Mouse (Mus musculus) embryonic facial prominence, embryonic 12.5 days (tissue): ENCODE results near the gene Pou4f1. TPM values are rescaled to one million over a fixed set of nuclear protein-coding genes. Genes with fewer than 3 reads are reported as not detected.

Source experiments
- ATAC-seq: fragments of 200-750 bp; cut with Nextera tagmentation; 2 replicates; pipeline ENCODE4 v1.8.0; 2017; ENCODE audit not compliant: insufficient number of reproducible peaks, insufficient read depth, low FRiP score, low TSS enrichment
- H3K27ac ChIP-seq: fragments of 300-500 bp; sonication (generic); 2 replicates; pipeline ENCODE4 v1.5.1; 2016; ENCODE audit warnings: mild to moderate bottlenecking
- H3K27me3 ChIP-seq: fragments of 300-500 bp; sonication (generic); 2 replicates; pipeline ENCODE4 v1.6.1; 2016; ENCODE audit warnings: mild to moderate bottlenecking, moderate library complexity
- H3K36me3 ChIP-seq: fragments of 300-500 bp; sonication (generic); 2 replicates; pipeline ENCODE4 v1.6.1; 2016; ENCODE audit warnings: mild to moderate bottlenecking
- H3K4me1 ChIP-seq: fragments of 300-500 bp; sonication (generic); 2 replicates; pipeline ENCODE4 v1.6.1; 2016
- H3K4me2 ChIP-seq: fragments of 300-500 bp; sonication (generic); replicated peaks from 2 replicates; pipeline ENCODE4 v1.6.1; 2016; ENCODE audit warnings: mild to moderate bottlenecking, moderate library complexity
- H3K4me3 ChIP-seq: fragments of 300-500 bp; sonication (generic); 2 replicates; pipeline ENCODE4 v1.5.1; 2016; ENCODE audit warnings: mild to moderate bottlenecking
- H3K9ac ChIP-seq: fragments of 300-500 bp; sonication (generic); 2 replicates; pipeline ENCODE4 v1.6.1; 2016; ENCODE audit warnings: mild to moderate bottlenecking, moderate library complexity
- H3K9me3 ChIP-seq: fragments of 300-500 bp; sonication (generic); 2 replicates; pipeline ENCODE4 v1.6.1; 2016; ENCODE audit warnings: mild to moderate bottlenecking, moderate library complexity
- WGBS: fragments of 180-500 bp; shearing (Covaris S2); methylation state at CpG from one replicate; pipeline ENCODE4 v1.1.7; 2016; 5-methylcytosine and 5-hydroxymethylcytosine counted together
- polyA plus RNA-seq: library from polyadenylated mRNA; unstranded; fragments of >200 nt; fragmentation: Nextera tagmentation; extraction: Ambion mirVana; gene quantifications from 2 replicates; pipeline ENCODE4 v1.2.1, GENCODE M21; 2016

The Pou4f1 gene
- polyA plus RNA-seq, 1 experiment from 2014 or later = 15.9 TPM

- no peak for ATAC-seq
- Histone ChIP-seq H3K4me3 (no peak overlapping the region), H3K27ac (no peak overlapping the region), H3K4me1 (no peaks in the 10 kb centered on the region), H3K36me3 (no peaks in the 10 kb centered on the region), H3K9me3 (no peaks in the 10 kb centered on the region), H3K9ac (no peak overlapping the region), H3K27me3 (no peaks in the 10 kb centered on the region), H3K4me2 (no peak overlapping the region)
- WGBS = 74% methylated on average over 4 of the region's 4 CpGs
These were observed 37.0 kb downstream of the Pou4f1 start for GRCm38 (mm10) chr14:104430819-104431218.

- Histone ChIP-seq H3K9me3 (no peaks in the 10 kb centered on the region), H3K36me3 (no peaks in the 10 kb centered on the region), H3K4me2 (no peak overlapping the region), H3K4me1 (no peaks in the 10 kb centered on the region), H3K27ac (no peak overlapping the region), H3K4me3 (no peak overlapping the region), H3K9ac (no peak overlapping the region), H3K27me3 (no peaks in the 10 kb centered on the region)
- 73% methylated on average over 14 of the region's 14 CpGs for WGBS
- no peak for ATAC-seq
These were observed 43.9 kb downstream of the Pou4f1 start for GRCm38 (mm10) chr14:104423688-104424470.

Other genes starting within 250 kb of the Pou4f1 start
- gene Rnf219, start 54.6 kb upstream of the Pou4f1 start, polyA plus RNA-seq = 44.3 and 45.4 TPM in 2 replicates